Mouse (Mus musculus): ENCODE measurements around the gene Ralgps1. TPM values are rescaled to one million over a fixed set of nuclear protein-coding genes. Genes with fewer than 3 reads are reported as not detected.

The Ralgps1 gene
- polyA plus RNA-seq, 1 experiment, result 20.4 TPM

DNA sequence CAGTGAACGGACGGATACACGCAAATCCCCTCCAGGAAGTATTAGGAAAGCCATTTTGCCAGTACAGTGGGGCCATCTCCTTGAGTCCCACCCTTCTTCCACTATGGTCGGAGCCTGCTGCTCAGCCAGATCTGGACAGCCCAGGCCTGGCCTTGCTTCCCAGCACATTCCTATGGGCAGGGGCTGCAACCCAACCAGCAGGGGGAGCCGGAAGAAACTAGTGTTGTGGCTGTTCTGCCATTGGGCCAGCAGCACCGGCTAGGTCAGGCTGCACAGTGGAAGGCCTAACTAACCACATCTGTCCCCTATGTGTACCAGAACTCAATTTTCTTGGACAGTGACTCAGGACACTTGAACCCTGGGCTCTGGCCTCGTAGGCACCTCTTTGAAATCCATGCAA lies 186.0 kb downstream of the Ralgps1 start:
- no peaks in the 10 kb centered on the region for H3K27me3 ChIP-seq (ENCODE audit: control insufficient read depth, insufficient read depth, low read length)
- WGBS, result 85% methylated on average over 7 of the region's 7 CpGs
- no peaks in the 10 kb centered on the region for H3K4me1 ChIP-seq (replicated peaks; ENCODE audit: control insufficient read depth, insufficient read depth, low read length)
- no peak overlapping the region for H3K27ac ChIP-seq (ENCODE audit: control insufficient read depth, insufficient read depth, low read length)
- DNase-seq, result peak; percentile 67
- H3K36me3 ChIP-seq (ENCODE audit: control insufficient read depth, insufficient read depth, low read length), result no peaks in the 10 kb centered on the region
- TF ChIP-seq POLR2A (IDR thresholded peaks at IDR 0.05; ENCODE audit: control insufficient read depth, extremely low read depth, insufficient read depth, low read length, poor library complexity) (no peak), CTCF (IDR thresholded peaks at IDR 0.05; ENCODE audit: borderline replicate concordance, control insufficient read depth, extremely low read depth, insufficient read depth, low read length, poor library complexity) (peak; percentile 81)
- H3K4me3 ChIP-seq (ENCODE audit: control insufficient read depth, insufficient read depth, low read length), result no peak overlapping the region

DNA sequence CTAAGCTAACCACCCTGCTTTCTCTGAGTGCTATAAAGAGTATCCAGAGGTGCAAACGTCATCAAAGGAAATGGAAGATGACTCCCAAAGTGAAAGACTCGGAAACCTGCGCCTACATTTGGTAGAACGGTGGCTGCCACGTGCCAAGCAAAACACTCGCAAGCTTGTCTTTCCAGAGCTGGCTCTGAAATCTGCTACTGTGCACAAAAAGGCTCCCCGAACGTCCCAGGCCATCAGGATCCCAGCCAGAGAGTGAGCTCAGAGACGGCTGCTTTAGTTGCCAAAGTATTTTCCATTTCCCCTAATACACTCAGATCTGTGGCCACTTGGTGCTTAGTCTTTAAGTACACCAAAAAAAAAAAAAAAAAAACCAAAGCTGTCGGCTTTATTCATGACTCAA lies 186.6 kb downstream of the Ralgps1 start:
- no peak for DNase-seq
- Histone ChIP-seq H3K4me1 (replicated peaks; ENCODE audit: control insufficient read depth, insufficient read depth, low read length) (no peaks in the 10 kb centered on the region), H3K36me3 (ENCODE audit: control insufficient read depth, insufficient read depth, low read length) (no peaks in the 10 kb centered on the region), H3K27ac (ENCODE audit: control insufficient read depth, insufficient read depth, low read length) (no peak overlapping the region), H3K27me3 (ENCODE audit: control insufficient read depth, insufficient read depth, low read length) (no peaks in the 10 kb centered on the region), H3K4me3 (ENCODE audit: control insufficient read depth, insufficient read depth, low read length) (no peak overlapping the region)
- TF ChIP-seq CTCF (IDR thresholded peaks at IDR 0.05; ENCODE audit: borderline replicate concordance, control insufficient read depth, extremely low read depth, insufficient read depth, low read length, poor library complexity) (no peak), POLR2A (IDR thresholded peaks at IDR 0.05; ENCODE audit: control insufficient read depth, extremely low read depth, insufficient read depth, low read length, poor library complexity) (no peak)
- WGBS, result 93% methylated on average over 10 of the region's 10 CpGs

DNA sequence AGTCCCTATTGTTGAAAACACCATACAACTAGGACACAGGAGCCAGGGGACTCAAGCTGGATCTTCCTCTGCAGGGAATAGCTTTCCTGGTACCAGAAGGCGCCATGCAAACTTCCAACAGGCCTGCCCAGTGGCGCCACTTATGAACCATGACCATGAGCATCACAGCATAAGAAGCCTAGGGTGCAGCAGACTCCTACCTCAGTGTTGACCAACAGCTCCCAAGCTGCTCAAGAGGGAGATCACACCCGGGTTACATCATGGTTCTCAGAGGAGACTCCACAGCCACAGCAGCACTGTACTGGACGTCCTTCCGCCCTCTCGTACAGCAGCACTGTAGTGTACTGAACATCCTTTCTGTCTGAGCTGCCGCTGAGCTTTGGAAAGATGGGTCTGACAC lies 188.0 kb downstream of the Ralgps1 start:
- Histone ChIP-seq H3K27ac (ENCODE audit: control insufficient read depth, insufficient read depth, low read length) (no peak overlapping the region), H3K4me3 (ENCODE audit: control insufficient read depth, insufficient read depth, low read length) (no peak overlapping the region), H3K4me1 (replicated peaks; ENCODE audit: control insufficient read depth, insufficient read depth, low read length) (no peaks in the 10 kb centered on the region), H3K36me3 (ENCODE audit: control insufficient read depth, insufficient read depth, low read length) (no peaks in the 10 kb centered on the region), H3K27me3 (ENCODE audit: control insufficient read depth, insufficient read depth, low read length) (no peaks in the 10 kb centered on the region)
- no peak for TF ChIP-seq CTCF (IDR thresholded peaks at IDR 0.05; ENCODE audit: borderline replicate concordance, control insufficient read depth, extremely low read depth, insufficient read depth, low read length, poor library complexity)
- DNase-seq, result no peak
- 98% methylated on average over 7 of the region's 7 CpGs for WGBS

DNA sequence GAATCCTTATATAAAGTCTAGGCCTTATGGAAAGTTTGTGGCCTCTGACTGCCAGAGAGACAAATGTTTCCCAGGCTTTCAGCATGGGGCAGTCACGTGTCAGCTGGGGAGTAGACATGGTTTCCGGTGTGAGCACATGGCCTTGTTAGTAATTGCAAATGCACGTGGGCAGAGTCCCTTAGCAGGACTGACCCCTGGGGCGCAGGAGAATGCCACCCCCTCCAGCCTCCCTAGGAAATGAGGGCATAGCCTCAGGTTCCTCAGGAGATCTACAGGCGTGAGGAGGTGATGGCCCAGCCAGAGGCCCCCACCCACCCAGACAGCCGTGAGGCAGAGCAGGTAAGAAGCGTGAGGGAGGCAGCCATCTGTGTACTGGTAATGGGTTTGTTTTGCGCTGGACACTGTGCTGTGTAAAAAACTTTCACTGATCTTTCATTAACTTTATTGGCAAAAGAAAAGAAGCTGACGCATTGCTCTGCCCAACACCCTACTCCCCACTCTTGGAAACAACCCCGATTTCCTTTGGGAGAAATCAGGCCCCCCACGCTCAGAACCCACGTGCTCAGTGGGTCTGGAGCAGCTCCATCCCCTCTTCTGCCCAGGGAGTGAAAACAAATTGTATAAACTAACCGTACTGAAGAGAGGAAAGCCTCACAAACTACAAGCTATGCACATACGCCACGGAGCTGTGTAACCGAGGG lies 191.2 kb downstream of the Ralgps1 start:
- DNase-seq, result no peak
- Histone ChIP-seq H3K4me3 (ENCODE audit: control insufficient read depth, insufficient read depth, low read length) (no peak overlapping the region), H3K36me3 (ENCODE audit: control insufficient read depth, insufficient read depth, low read length) (no peaks in the 10 kb centered on the region), H3K27me3 (ENCODE audit: control insufficient read depth, insufficient read depth, low read length) (no peaks in the 10 kb centered on the region), H3K27ac (ENCODE audit: control insufficient read depth, insufficient read depth, low read length) (no peak overlapping the region), H3K4me1 (replicated peaks; ENCODE audit: control insufficient read depth, insufficient read depth, low read length) (no peaks in the 10 kb centered on the region)
- WGBS, result 93% methylated on average over 16 of the region's 16 CpGs
- no peak for TF ChIP-seq CTCF (IDR thresholded peaks at IDR 0.05; ENCODE audit: borderline replicate concordance, control insufficient read depth, extremely low read depth, insufficient read depth, low read length, poor library complexity)
- TF ChIP-seq POLR2A (IDR thresholded peaks at IDR 0.05; ENCODE audit: control insufficient read depth, extremely low read depth, insufficient read depth, low read length, poor library complexity), result no peak

DNA sequence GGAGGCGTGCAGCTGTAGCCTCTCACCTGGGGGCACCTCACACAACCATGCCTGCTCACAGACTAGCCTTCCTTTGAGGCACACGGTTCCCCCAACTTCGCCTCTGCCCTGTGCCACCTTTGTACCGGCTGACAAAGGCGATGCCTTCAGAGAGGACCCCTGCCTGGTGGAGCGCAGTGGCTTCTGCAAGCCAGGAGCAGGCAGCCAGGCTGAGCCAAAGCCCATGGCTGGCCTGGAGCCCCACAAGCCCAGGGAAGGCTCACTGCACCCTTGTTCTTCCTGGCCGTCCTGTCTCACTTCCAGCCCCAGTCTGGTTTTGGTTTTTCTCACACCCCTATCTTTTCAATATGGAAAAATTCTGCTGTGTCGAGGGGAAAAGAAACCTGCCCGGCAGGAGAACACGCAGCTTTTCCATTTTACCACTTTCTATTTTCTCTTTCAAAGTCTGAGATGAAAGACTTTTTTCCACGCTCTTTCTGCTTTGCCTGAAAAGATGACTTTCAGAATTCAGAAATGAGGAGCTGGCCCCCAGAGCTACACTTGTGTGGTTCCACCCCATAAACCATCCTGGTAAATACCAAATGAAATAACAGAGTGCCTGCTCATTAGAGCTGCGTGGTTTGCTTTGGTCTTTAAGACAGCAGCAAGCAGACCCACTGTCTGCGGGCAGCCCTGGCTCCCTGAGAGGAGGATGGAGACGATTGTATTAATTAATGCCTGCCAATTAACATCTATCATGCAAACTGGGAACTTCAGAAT lies 191.9 kb downstream of the Ralgps1 start:
- Histone ChIP-seq H3K4me1 (replicated peaks; ENCODE audit: control insufficient read depth, insufficient read depth, low read length) (no peaks in the 10 kb centered on the region), H3K4me3 (ENCODE audit: control insufficient read depth, insufficient read depth, low read length) (no peak overlapping the region), H3K27me3 (ENCODE audit: control insufficient read depth, insufficient read depth, low read length) (no peaks in the 10 kb centered on the region), H3K36me3 (ENCODE audit: control insufficient read depth, insufficient read depth, low read length) (no peaks in the 10 kb centered on the region), H3K27ac (ENCODE audit: control insufficient read depth, insufficient read depth, low read length) (no peak overlapping the region)
- TF ChIP-seq CTCF (IDR thresholded peaks at IDR 0.05; ENCODE audit: borderline replicate concordance, control insufficient read depth, extremely low read depth, insufficient read depth, low read length, poor library complexity) (no peak), POLR2A (IDR thresholded peaks at IDR 0.05; ENCODE audit: control insufficient read depth, extremely low read depth, insufficient read depth, low read length, poor library complexity) (no peak)
- WGBS, result 90% methylated on average over 14 of the region's 14 CpGs
- no peak for DNase-seq

DNA sequence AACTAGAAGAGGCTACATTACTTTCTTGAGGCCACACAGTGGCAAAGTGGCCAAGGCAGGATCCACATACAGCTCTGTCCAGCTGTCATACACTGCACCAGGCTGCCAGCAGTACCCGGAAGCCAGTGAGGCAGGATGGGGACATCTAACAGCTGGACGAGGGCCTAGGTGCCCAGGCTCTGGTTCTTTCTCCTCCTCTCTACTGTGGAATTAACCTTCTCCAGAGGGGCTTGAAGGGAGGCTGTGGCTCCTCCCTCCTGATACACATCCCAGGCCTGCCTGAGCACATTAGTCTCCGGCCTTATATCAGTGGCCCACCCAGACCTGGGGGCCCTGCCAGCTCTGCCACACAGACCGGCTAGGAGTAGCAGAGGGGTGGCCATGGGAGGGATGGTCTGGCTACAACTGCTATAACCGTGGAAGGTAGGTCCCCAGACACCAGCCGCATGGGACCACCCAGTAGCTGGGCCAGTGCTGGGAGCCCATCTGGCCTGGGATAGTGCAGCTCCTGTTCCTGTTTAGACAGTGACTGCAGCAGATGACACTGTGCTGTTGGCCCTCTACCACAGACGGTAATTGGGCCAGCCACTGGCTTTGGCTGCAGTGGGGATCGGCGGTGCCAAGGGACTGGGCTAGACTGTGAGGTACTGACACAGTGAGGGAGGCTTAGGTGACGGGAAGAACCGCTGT lies 192.9 kb downstream of the Ralgps1 start:
- TF ChIP-seq CTCF (IDR thresholded peaks at IDR 0.05; ENCODE audit: borderline replicate concordance, control insufficient read depth, extremely low read depth, insufficient read depth, low read length, poor library complexity) (no peak), POLR2A (IDR thresholded peaks at IDR 0.05; ENCODE audit: control insufficient read depth, extremely low read depth, insufficient read depth, low read length, poor library complexity) (no peak)
- Histone ChIP-seq H3K27ac (ENCODE audit: control insufficient read depth, insufficient read depth, low read length) (no peak overlapping the region), H3K4me1 (replicated peaks; ENCODE audit: control insufficient read depth, insufficient read depth, low read length) (no peaks in the 10 kb centered on the region), H3K27me3 (ENCODE audit: control insufficient read depth, insufficient read depth, low read length) (no peaks in the 10 kb centered on the region), H3K36me3 (ENCODE audit: control insufficient read depth, insufficient read depth, low read length) (no peaks in the 10 kb centered on the region), H3K4me3 (ENCODE audit: control insufficient read depth, insufficient read depth, low read length) (no peak overlapping the region)
- WGBS, result 96% methylated on average over 11 of the region's 11 CpGs
- DNase-seq, result no peak

Data from thymus, adult 2 months (tissue).